Mouse (Mus musculus): ENCODE results near the gene Olfr1402. TPM values are rescaled to one million over a fixed set of nuclear protein-coding genes. Genes with fewer than 3 reads are reported as not detected.

The Olfr1402 gene
- not detected in 2 replicates for polyA plus RNA-seq (2012)

DNA sequence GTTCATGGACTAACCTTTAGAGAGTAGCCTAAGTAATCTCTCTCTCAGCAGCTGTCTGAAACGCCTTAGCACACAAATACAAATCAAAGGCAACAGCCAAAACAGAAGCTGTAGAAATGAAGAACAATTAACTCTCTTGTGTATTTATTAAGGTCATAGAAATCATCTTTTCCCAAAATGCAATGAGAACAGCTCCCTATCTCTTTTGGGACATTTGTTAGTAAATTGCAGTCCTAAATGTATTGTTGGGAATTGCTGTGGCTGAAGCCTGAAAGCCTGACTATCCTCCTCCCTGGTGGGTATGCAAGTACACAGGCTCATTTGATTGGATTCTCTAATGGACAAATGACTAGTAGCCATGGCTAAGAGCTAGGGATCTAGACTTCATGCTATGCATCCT, at the start of gene Olfr1402:
TSS of gene Olfr1402 (minus strand) at position 101 of the 400 bp plus-strand sequence.
- TF ChIP-seq GATA1 (IDR thresholded peaks at IDR 0.05; ENCODE audit: low read length) = no peak

DNA sequence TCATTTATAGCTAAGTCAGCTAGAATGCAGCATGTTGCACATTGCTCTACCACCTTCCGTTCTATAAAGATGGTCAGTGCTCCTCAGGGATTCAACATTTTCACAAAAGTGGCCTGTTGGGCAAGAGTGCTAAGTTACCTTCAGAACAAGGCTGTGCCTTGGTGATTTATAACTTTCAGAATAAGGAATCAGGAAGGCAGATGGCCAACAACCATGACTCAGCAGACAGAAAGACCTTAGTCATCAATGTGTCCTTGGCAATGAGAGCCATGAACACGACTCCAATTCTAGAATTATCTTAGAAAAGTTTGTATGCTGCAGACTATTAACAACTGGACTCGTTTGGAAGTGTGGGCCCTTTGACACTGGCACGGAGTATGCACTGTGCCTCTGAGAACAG, 33.5 kb upstream of the Olfr1402 start:
- no peak for TF ChIP-seq GATA1 (IDR thresholded peaks at IDR 0.05; ENCODE audit: low read length)

DNA sequence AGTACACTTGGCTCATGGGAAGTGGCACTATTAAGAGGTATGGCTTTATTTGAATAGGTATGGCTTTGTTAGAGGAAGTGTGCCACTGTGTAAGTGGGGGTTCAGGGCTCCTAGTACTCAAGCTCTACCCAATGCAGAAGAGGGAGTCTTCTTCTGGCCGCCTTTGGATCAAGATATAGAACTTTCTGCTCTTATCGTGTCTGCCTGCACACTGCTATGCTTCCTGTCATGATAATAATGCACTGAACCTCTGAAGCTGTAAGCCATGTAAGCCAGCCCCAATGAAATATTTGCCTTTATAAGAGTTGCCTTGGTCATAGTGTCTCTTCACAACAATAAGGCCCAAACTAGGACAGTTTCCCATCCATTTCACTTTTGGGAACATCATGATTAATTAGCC, 16.8 kb upstream of the Olfr1402 start:
- TF ChIP-seq GATA1 (IDR thresholded peaks at IDR 0.05; ENCODE audit: low read length) = no peak

DNA sequence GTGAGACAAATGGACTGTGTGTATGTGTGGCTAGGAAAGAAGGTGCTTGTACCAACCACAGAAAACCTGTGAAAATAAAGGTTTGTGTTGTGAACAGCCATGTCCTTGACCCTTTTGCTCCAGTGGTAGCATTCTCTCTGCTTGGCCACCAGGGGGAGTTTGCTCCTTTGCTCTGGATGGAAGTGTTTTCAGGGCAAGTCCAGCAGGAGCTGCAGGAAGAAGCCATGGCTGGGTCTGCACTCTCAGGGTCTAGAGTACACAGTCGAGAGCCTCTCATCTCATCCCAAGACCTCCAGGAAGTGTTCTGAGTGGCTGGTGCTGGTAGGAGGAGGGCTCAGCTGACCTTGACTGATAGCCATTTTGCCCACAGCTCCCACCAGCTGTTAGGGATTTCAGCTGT, 27.5 kb downstream of the Olfr1402 start:
- TF ChIP-seq GATA1 (IDR thresholded peaks at IDR 0.05; ENCODE audit: low read length) = no peak

DNA sequence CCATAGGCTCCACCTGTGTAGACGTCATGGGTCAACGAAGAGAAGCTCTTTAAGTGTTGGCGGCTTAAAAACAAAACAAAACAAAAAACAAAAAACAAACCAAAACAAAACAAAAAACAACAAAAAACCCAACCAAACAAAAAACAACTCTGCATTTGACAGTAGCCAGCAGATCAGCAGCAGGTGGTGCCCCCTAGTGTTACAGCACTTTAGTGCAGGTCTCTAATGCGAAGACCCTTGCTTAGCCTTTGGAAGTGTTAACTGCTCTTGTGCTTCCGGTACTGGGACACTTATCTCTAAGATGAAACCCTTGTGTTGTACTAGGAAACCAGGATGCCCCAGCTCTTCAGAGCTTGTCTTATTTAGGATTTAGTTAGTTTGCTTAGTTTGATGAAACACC, 28.7 kb downstream of the Olfr1402 start:
- TF ChIP-seq GATA1 (IDR thresholded peaks at IDR 0.05; ENCODE audit: low read length) = no peak

DNA sequence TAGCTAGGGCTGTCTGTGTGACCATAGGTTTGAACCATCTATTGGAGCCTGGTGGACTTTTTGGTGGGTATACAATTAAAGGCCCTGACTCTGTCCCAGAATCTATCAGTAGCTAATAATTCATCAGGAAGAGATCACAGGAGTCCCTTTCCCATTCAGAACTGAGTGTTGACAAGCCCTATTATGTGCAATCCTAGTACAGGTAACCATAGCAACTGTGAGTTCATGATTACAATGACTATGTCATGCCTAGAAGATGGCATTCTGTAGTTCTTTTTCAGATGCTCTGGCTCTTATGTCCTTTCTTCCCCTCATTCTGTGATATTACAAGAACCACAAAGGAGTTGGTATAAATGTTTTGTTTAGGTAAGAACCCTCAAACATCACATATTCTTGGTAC, 51.4 kb downstream of the Olfr1402 start:
- no peak for TF ChIP-seq GATA1 (IDR thresholded peaks at IDR 0.05; ENCODE audit: low read length)

DNA sequence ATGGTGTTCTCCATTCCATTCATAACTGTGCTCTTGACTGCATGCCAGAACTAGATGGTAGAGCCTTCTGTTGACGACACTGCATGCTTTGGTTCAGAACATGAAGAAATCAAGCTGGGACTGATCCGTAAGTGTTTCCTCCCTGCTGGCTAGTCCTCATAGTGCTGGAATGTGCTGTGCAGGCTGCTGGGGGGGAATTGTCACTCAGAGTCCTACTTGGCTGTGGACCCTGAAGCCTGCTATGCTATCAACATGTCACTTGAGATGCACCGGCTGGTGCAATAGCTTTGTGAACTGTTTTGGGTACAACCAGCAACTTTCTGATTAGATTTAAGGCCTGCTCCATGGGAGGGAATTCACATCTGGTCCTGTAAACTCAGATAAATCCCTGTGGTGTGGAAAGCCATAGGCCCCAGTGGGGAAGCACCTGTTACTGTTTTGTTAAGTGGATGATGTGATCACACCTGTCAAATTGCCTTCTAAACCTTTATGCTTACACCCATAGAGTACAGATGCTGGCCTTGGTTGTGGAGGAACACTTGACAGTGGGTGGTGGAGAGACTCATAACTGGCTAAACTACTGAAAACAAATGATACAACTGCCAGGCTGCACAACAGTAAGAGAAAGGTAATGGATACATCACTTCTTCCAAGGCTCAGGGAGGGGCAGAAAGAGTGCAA, 58.3 kb downstream of the Olfr1402 start:
- no peak for TF ChIP-seq GATA1 (IDR thresholded peaks at IDR 0.05; ENCODE audit: low read length)

DNA sequence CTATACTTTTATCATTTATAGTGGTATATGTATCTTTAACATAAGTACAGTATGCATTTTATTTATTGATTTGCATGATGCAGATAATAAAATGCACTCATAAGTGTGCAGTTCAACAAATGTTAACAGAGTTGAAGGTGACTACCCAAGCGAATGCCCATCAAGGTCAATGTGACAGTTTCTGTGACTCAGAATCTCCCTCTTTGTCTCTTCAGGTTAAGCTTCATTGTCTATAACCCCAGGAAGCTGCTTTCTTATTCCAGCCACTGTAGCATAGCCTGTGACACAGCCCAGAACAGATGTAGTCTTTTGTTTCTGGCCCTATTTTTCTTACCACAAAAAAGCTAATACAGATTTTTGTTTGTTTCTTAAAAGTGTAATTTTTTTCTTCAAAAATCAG, 63.4 kb downstream of the Olfr1402 start:
- no peak for TF ChIP-seq GATA1 (IDR thresholded peaks at IDR 0.05; ENCODE audit: low read length)

Other genes with a start within 250 kb of the Olfr1402 start
- 9.0 and 10.6 TPM in 2 replicates for gene Bcl9, start 124.1 kb downstream of the Olfr1402 start, polyA plus RNA-seq (2012)
- 4.4 and 8.1 TPM in 2 replicates for gene Chd1l, start 188.2 kb upstream of the Olfr1402 start, polyA plus RNA-seq (2012)
- gene Fmo5, start 206.8 kb upstream of the Olfr1402 start, polyA plus RNA-seq (2012) = 0.09 and 0.11 TPM in 2 replicates
- 0.84 and 1.2 TPM in 2 replicates for gene Prkab2, start 236.2 kb upstream of the Olfr1402 start, polyA plus RNA-seq (2012)